Mouse (Mus musculus) megakaryocyte, embryonic 14.5 days (primary cell): ENCODE results near the gene Pkd1l1. TPM values are rescaled to one million over a fixed set of nuclear protein-coding genes. Genes with fewer than 3 reads are reported as not detected.
A peak's percentile ranks its signal among the peaks of the same experiment; 100 is the strongest.

Experiments
- H3K27me3 ChIP-seq: replicated peaks from 2 replicates; pipeline ENCODE3; 2012; ENCODE audit warnings: inconsistent platforms
- H3K36me3 ChIP-seq: replicated peaks from 2 replicates; pipeline ENCODE3; 2012; ENCODE audit warnings: low read length, inconsistent platforms, mixed read lengths
- H3K4me1 ChIP-seq: 2 replicates; pipeline ENCODE4 v1.6.1; 2012; ENCODE audit warnings: inconsistent platforms
- H3K4me3 ChIP-seq: replicated peaks from 2 replicates; pipeline ENCODE3; 2012; ENCODE audit warnings: moderate library complexity, mild to moderate bottlenecking, inconsistent platforms
- H3K9me3 ChIP-seq: 2 replicates; pipeline ENCODE4 v1.6.1; 2012; ENCODE audit warnings: inconsistent platforms
- FLI1 ChIP-seq: IDR thresholded peaks from 2 replicates; pipeline ENCODE4 v1.6.1; 2012; ENCODE audit warnings: low read length, inconsistent platforms, mixed read lengths
- GATA1 ChIP-seq: IDR thresholded peaks from 3 replicates; pipeline ENCODE4 v1.6.1; 2012; ENCODE audit warnings: mixed read lengths, low read length, inconsistent platforms, borderline replicate concordance
- polyA plus RNA-seq: library from polyadenylated mRNA; stranded (reverse); fragments of >175 nt; gene quantifications from 2 replicates; pipeline ENCODE4 v1.2.3, GENCODE M21; 2012; ENCODE audit warnings: low replicate concordance; ENCODE audit not compliant: insufficient read depth

Pkd1l1 gene
- polyA plus RNA-seq, 1 experiment: not detected

- no peak overlapping the region for H3K4me3 ChIP-seq
- no peaks in the 10 kb centered on the region for H3K36me3 ChIP-seq
- peaks cover 2% of the 10 kb centered on the region for H3K27me3 ChIP-seq
- H3K9me3 ChIP-seq: no peaks in the 10 kb centered on the region
- H3K4me1 ChIP-seq: no peaks in the 10 kb centered on the region
- no peak for TF ChIP-seq FLI1
- TF ChIP-seq GATA1: no peak
These were observed 110.6 kb downstream of the Pkd1l1 start for GRCm38 (mm10) chr11:8862426-8862825.

DNA sequence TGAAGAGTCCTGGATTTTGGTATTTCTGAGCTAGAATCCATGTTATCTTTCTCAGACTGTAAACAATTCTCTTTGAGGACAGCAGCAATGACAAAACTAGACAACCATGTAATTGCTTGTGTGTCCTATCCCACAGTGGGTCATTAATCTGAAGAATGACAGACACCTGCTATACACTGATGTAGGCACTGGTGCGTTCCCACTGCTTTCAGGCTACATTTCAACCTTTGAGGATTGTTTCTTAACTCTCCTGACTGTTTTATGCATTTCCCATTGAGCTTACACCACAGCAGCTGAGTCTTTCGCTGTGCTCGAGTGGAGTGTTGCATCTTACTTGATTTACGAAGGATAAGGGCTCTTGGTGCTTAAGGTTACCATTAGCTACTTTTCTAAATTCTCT is 111.1 kb downstream of the Pkd1l1 start:
- H3K27me3 ChIP-seq: peaks cover 2% of the 10 kb centered on the region
- no peak for TF ChIP-seq GATA1
- TF ChIP-seq FLI1: no peak

GRCm38 (mm10) chr11:8860878-8861277 is 112.2 kb downstream of the Pkd1l1 start:
- H3K4me3 ChIP-seq: no peak overlapping the region
- H3K4me1 ChIP-seq: no peaks in the 10 kb centered on the region
- TF ChIP-seq FLI1 (no peak), GATA1 (no peak)
- no peaks in the 10 kb centered on the region for H3K36me3 ChIP-seq
- peaks cover 3% of the 10 kb centered on the region for H3K27me3 ChIP-seq
- no peaks in the 10 kb centered on the region for H3K9me3 ChIP-seq

More for the DNA sequence above, 111.1 kb downstream of the Pkd1l1 start:
- Histone ChIP-seq H3K4me1 (no peaks in the 10 kb centered on the region), H3K36me3 (no peaks in the 10 kb centered on the region), H3K4me3 (no peak overlapping the region), H3K9me3 (no peaks in the 10 kb centered on the region)

GRCm38 (mm10) chr11:8859868-8860267 is 113.2 kb downstream of the Pkd1l1 start:
- peaks cover 8% of the 10 kb centered on the region for H3K27me3 ChIP-seq
- no peaks in the 10 kb centered on the region for H3K9me3 ChIP-seq
- no peaks in the 10 kb centered on the region for H3K4me1 ChIP-seq
- no peaks in the 10 kb centered on the region for H3K36me3 ChIP-seq
- no peak overlapping the region for H3K4me3 ChIP-seq
- TF ChIP-seq GATA1 (no peak), FLI1 (no peak)

DNA sequence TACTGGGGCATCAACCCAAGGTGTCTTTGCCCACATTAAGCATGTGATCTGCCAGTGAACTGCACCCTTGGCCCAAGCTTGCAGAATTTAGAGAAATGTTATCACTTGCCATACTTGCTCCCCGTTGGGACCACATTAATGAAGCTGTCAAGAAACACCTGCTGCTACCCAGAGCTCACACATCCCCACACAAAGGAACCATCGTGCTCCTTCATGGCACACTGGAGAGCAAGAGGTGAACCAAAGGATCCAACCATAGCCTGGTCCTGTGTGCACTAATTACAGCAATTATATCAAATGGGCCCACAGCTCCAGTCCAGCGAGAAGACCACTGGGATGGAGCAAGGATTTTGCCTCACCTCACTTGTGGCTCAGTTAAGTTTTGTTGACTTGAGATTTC is 114.0 kb downstream of the Pkd1l1 start:
- Histone ChIP-seq H3K4me1 (no peaks in the 10 kb centered on the region), H3K36me3 (no peaks in the 10 kb centered on the region), H3K27me3 (peaks cover 8% of the 10 kb centered on the region), H3K4me3 (no peak overlapping the region), H3K9me3 (no peaks in the 10 kb centered on the region)
- no peak for TF ChIP-seq GATA1

- Histone ChIP-seq H3K27me3 (peaks cover 7% of the 10 kb centered on the region), H3K4me1 (no peaks in the 10 kb centered on the region)
- no peak for TF ChIP-seq FLI1
These were observed 116.9 kb downstream of the Pkd1l1 start for GRCm38 (mm10) chr11:8856125-8856524.

GRCm38 (mm10) chr11:8848049-8848448 is 125.0 kb downstream of the Pkd1l1 start:
- H3K9me3 ChIP-seq: no peaks in the 10 kb centered on the region
- no peak overlapping the region for H3K4me3 ChIP-seq
- no peaks in the 10 kb centered on the region for H3K4me1 ChIP-seq
- no peaks in the 10 kb centered on the region for H3K36me3 ChIP-seq
- TF ChIP-seq FLI1: no peak
- no peak for TF ChIP-seq GATA1
- no peaks in the 10 kb centered on the region for H3K27me3 ChIP-seq

More at GRCm38 (mm10) chr11:8856125-8856524, 116.9 kb downstream of the Pkd1l1 start:
- H3K9me3 ChIP-seq: no peaks in the 10 kb centered on the region
- no peak overlapping the region for H3K4me3 ChIP-seq
- no peaks in the 10 kb centered on the region for H3K36me3 ChIP-seq

- no peaks in the 10 kb centered on the region for H3K9me3 ChIP-seq
- peak overlapping the region; percentile 25 for H3K4me3 ChIP-seq
- TF ChIP-seq FLI1: no peak
- TF ChIP-seq GATA1: no peak
- H3K27me3 ChIP-seq: no peaks in the 10 kb centered on the region
- no peaks in the 10 kb centered on the region for H3K4me1 ChIP-seq
- no peaks in the 10 kb centered on the region for H3K36me3 ChIP-seq
These were observed 125.4 kb downstream of the Pkd1l1 start for GRCm38 (mm10) chr11:8847627-8848026.

DNA sequence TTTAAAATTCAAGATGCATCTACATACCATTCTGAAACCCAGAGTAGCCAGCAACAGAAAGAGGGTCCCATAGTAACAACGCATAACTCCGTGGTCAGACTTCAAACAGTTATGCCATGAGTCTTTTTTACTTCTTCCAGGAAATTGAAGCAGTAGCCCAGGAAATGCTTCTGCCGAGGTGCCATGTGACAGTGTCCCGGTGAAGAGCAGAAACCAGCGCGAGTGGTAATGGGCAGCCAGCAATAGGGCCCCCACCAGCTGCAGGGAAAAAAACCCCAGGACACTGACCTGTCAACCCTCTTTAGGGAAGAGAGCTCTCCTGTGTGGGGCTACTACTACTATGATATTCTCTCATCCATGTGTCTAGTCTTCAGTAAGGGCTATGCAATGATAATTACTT is 136.9 kb downstream of the Pkd1l1 start:
- H3K36me3 ChIP-seq: no peaks in the 10 kb centered on the region
- H3K27me3 ChIP-seq: no peaks in the 10 kb centered on the region
- no peaks in the 10 kb centered on the region for H3K4me1 ChIP-seq
- H3K9me3 ChIP-seq: 0 out of 2 replicates have a peak, but pooled peaks cover 4% of the 10 kb centered on the region
- no peak overlapping the region for H3K4me3 ChIP-seq
- TF ChIP-seq FLI1 (no peak), GATA1 (no peak)

GRCm38 (mm10) chr11:8834121-8834520 is 138.9 kb downstream of the Pkd1l1 start:
- no peaks in the 10 kb centered on the region for H3K36me3 ChIP-seq
- 0 out of 2 replicates have a peak, but pooled peaks cover 4% of the 10 kb centered on the region for H3K9me3 ChIP-seq
- H3K4me3 ChIP-seq: no peak overlapping the region
- no peaks in the 10 kb centered on the region for H3K4me1 ChIP-seq
- TF ChIP-seq GATA1 (no peak), FLI1 (no peak)
- no peaks in the 10 kb centered on the region for H3K27me3 ChIP-seq

- Histone ChIP-seq H3K4me1 (no peaks in the 10 kb centered on the region), H3K4me3 (no peak overlapping the region), H3K9me3 (no peaks in the 10 kb centered on the region), H3K36me3 (no peaks in the 10 kb centered on the region), H3K27me3 (no peaks in the 10 kb centered on the region)
- TF ChIP-seq FLI1 (no peak), GATA1 (no peak)
These were observed 142.5 kb downstream of the Pkd1l1 start for GRCm38 (mm10) chr11:8830551-8830950.
